Comparison of ENCODE assay signal across 15 mouse cellular contexts in genomic region chr9:78146099-78146498, GRCm38 (mm10). TPM values are rescaled to one million over a fixed set of nuclear protein-coding genes. Genes with fewer than 3 reads are reported as not detected.
DNase-seq lines count a peak whose midpoint lies in the region; ATAC-seq and TF ChIP-seq lines count a peak whose summit lies in the region.
"Had no signal": no experiment of that assay in that cellular context is flagged by ENCODE, and none has a peak within 500 bp of the region (broad histone marks: within the 10 kb centered on the region; RNA-seq: fewer than 3 reads in every experiment).

No protein-coding gene starts in this region.

- H3K9me3 ChIP-seq in forebrain, postnatal 0 days (ENCODE audit: low read length): no peaks in the 10 kb centered on the region
- H3K9me3 ChIP-seq in forebrain, embryonic 12.5 days: peaks cover 9% of the 10 kb centered on the region; the same call in 1 of the 2 replicates
- H3K9me3 ChIP-seq in neural tube, embryonic 13.5 days: 0 out of 2 replicates have a peak, but pooled peaks cover 3% of the 10 kb centered on the region
- 0 out of 2 replicates have a peak, but pooled peaks cover 7% of the 10 kb centered on the region for H3K9me3 ChIP-seq in stomach, embryonic 16.5 days (replicated peaks; ENCODE audit: control insufficient read depth, low read length)
- peaks cover 3% of the 10 kb centered on the region; the same call in 1 of the 2 replicates for H3K9me3 ChIP-seq in liver, embryonic 11.5 days (ENCODE audit: control insufficient read depth, low read length)
- H3K9me3 ChIP-seq: liver, embryonic 13.5 days had no signal

- H3K9ac ChIP-seq in forebrain, postnatal 0 days: no peak overlapping the region
- no peak overlapping the region for H3K9ac ChIP-seq in forebrain, embryonic 12.5 days
- no peak overlapping the region for H3K9ac ChIP-seq in neural tube, embryonic 13.5 days
- H3K9ac ChIP-seq in stomach, embryonic 16.5 days (ENCODE audit: low read length): no peak overlapping the region
- H3K9ac ChIP-seq in liver, embryonic 11.5 days (ENCODE audit: low read depth, low read length): no peak overlapping the region
- H3K9ac ChIP-seq: embryonic facial prominence, embryonic 13.5 days; heart, embryonic 13.5 days; liver, embryonic 13.5 days had no signal

- no peak for TF ChIP-seq CTCF in forebrain, postnatal 0 days (IDR thresholded peaks at IDR 0.05; ENCODE audit: low read depth)

- H3K4me2 ChIP-seq in forebrain, postnatal 0 days (ENCODE audit: low read depth): no peak overlapping the region
- no peak overlapping the region for H3K4me2 ChIP-seq in forebrain, embryonic 12.5 days
- no peak overlapping the region for H3K4me2 ChIP-seq in neural tube, embryonic 13.5 days
- H3K4me2 ChIP-seq in stomach, embryonic 16.5 days (ENCODE audit: low read depth, low read length): no peak overlapping the region
- no peak overlapping the region for H3K4me2 ChIP-seq in liver, embryonic 11.5 days
- H3K4me2 ChIP-seq: embryonic facial prominence, embryonic 13.5 days; heart, embryonic 13.5 days; liver, embryonic 13.5 days had no signal

- 49% methylated on average over 4 of the region's 4 CpGs for WGBS in forebrain, postnatal 0 days
- 64% methylated on average over 4 of the region's 4 CpGs for WGBS in forebrain, embryonic 12.5 days
- WGBS in neural tube, embryonic 13.5 days: 69% methylated on average over 4 of the region's 4 CpGs
- 76% methylated on average over 4 of the region's 4 CpGs for WGBS in stomach, embryonic 16.5 days
- 72% methylated on average over 4 of the region's 4 CpGs for WGBS in liver, embryonic 11.5 days

- H3K4me1 ChIP-seq in forebrain, postnatal 0 days (ENCODE audit: insufficient read depth): no peaks in the 10 kb centered on the region
- peaks cover 10% of the 10 kb centered on the region for H3K4me1 ChIP-seq in forebrain, embryonic 12.5 days
- H3K4me1 ChIP-seq in neural tube, embryonic 13.5 days (replicated peaks): peaks cover 7% of the 10 kb centered on the region; the same call in 1 of the 2 replicates
- no peaks in the 10 kb centered on the region for H3K4me1 ChIP-seq in stomach, embryonic 16.5 days (ENCODE audit: control insufficient read depth, insufficient read depth, low read length)
- no peaks in the 10 kb centered on the region for H3K4me1 ChIP-seq in liver, embryonic 11.5 days (replicated peaks; ENCODE audit: control insufficient read depth, insufficient read depth, low read length)
- H3K4me1 ChIP-seq: embryonic facial prominence, embryonic 13.5 days; liver, embryonic 13.5 days had no signal

- no peak overlapping the region for H3K27ac ChIP-seq in forebrain, postnatal 0 days (ENCODE audit: low read depth, low read length)
- no peak overlapping the region for H3K27ac ChIP-seq in forebrain, embryonic 12.5 days
- H3K27ac ChIP-seq in neural tube, embryonic 13.5 days (replicated peaks): no peak overlapping the region
- H3K27ac ChIP-seq in stomach, embryonic 16.5 days (ENCODE audit: low read length): no peak overlapping the region
- H3K27ac ChIP-seq in liver, embryonic 11.5 days (ENCODE audit: low read depth, low read length): no peak overlapping the region
- H3K27ac ChIP-seq: embryonic facial prominence, embryonic 13.5 days; heart, embryonic 13.5 days; liver, embryonic 13.5 days had no signal

- no peaks in the 10 kb centered on the region for H3K27me3 ChIP-seq in forebrain, postnatal 0 days (ENCODE audit: insufficient read depth, low read length)
- no peaks in the 10 kb centered on the region for H3K27me3 ChIP-seq in forebrain, embryonic 12.5 days
- H3K27me3 ChIP-seq in neural tube, embryonic 13.5 days: no peaks in the 10 kb centered on the region
- H3K27me3 ChIP-seq in stomach, embryonic 16.5 days (ENCODE audit: control insufficient read depth, insufficient read depth, low read length): no peaks in the 10 kb centered on the region
- no peaks in the 10 kb centered on the region for H3K27me3 ChIP-seq in liver, embryonic 11.5 days (replicated peaks; ENCODE audit: control insufficient read depth, insufficient read depth, low read length)
- H3K27me3 ChIP-seq: embryonic facial prominence, embryonic 13.5 days; heart, embryonic 13.5 days; liver, embryonic 13.5 days had no signal

- DNase-seq in forebrain, postnatal 0 days: no peak
- DNase-seq in neural tube, embryonic 10.5 days (ENCODE audit: extremely low spot score, low spot score): no peak
- peak; percentile 34 to 39 for DNase-seq in layer of hippocampus, postnatal 36 days
- DNase-seq in heart, adult 8-10 months (ENCODE audit: low spot score): no peak
- no peak for DNase-seq in liver, embryonic 11.5 days (ENCODE audit: low spot score)
- DNase-seq: cerebellum, adult 18-20 months; liver, embryonic 13.5 days; thymus, postnatal 4 days had no signal

- ATAC-seq in forebrain, postnatal 0 days: peak; percentile 50
- no peak for ATAC-seq in forebrain, embryonic 12.5 days (ENCODE audit: low FRiP score)
- 0 out of 2 replicates have a peak, but pooled peaks have one; percentile 59 for ATAC-seq in neural tube, embryonic 13.5 days (ENCODE audit: low read depth)
- peak; percentile 56; the same call in 1 of the 2 replicates for ATAC-seq in stomach, embryonic 16.5 days (ENCODE audit: insufficient read depth, low FRiP score)
- no peak for ATAC-seq in liver, embryonic 11.5 days (replicated peaks; ENCODE audit: low FRiP score)
- ATAC-seq: inflammation-experienced regulatory T-cells, adult 6 months had no signal

- H3K4me3 ChIP-seq in forebrain, postnatal 0 days (ENCODE audit: low read depth, low read length): no peak overlapping the region
- no peak overlapping the region for H3K4me3 ChIP-seq in forebrain, embryonic 12.5 days (replicated peaks)
- no peak overlapping the region for H3K4me3 ChIP-seq in neural tube, embryonic 13.5 days
- H3K4me3 ChIP-seq in stomach, embryonic 16.5 days (replicated peaks; ENCODE audit: low read length): no peak overlapping the region
- H3K4me3 ChIP-seq in liver, embryonic 11.5 days (ENCODE audit: low read depth, low read length): no peak overlapping the region
- H3K4me3 ChIP-seq: embryonic facial prominence, embryonic 13.5 days; heart, embryonic 13.5 days; liver, embryonic 13.5 days had no signal

- H3K36me3 ChIP-seq in forebrain, postnatal 0 days (ENCODE audit: insufficient read depth): peaks cover 63% of the 10 kb centered on the region
- peaks cover 63% of the 10 kb centered on the region for H3K36me3 ChIP-seq in forebrain, embryonic 12.5 days (replicated peaks)
- H3K36me3 ChIP-seq in neural tube, embryonic 13.5 days: peaks cover 79% of the 10 kb centered on the region
- peaks cover 13% of the 10 kb centered on the region for H3K36me3 ChIP-seq in stomach, embryonic 16.5 days (ENCODE audit: control insufficient read depth, insufficient read depth, low read length)
- peaks cover 12% of the 10 kb centered on the region for H3K36me3 ChIP-seq in liver, embryonic 11.5 days (ENCODE audit: control insufficient read depth, insufficient read depth, low read length)

RNA-seq across cellular contexts. Expression of gene Gsta4, which starts 36.5 kb away (rescaled TPM):
- total RNA-seq in forebrain, postnatal 0 days (2014; rRNA removed): 12.6 and 14.8 TPM in 2 replicates
- 28.8 and 31.0 TPM in 2 replicates for polyA plus RNA-seq in forebrain, postnatal 0 days (2015; fragmentation: Nextera tagmentation; extraction: Ambion mirVana)
- polyA plus RNA-seq in forebrain, embryonic 12.5 days (2016; fragmentation: Nextera tagmentation; extraction: Ambion mirVana): 36.7 and 43.0 TPM in 2 replicates
- polyA plus RNA-seq in neural tube, embryonic 13.5 days (2015; fragmentation: Nextera tagmentation; extraction: Ambion mirVana): 29.2 and 35.4 TPM in 2 replicates
- total RNA-seq in layer of hippocampus, postnatal 36 days (2021): 10 to 100 TPM; 43.1 to 51.3 TPM
- polyA plus RNA-seq in stomach, embryonic 16.5 days (2015; fragmentation: Nextera tagmentation; extraction: Ambion mirVana): 784 and 968 TPM in 2 replicates
- 100 to 1,000 TPM; 108 to 158 (median 147) TPM for total RNA-seq in heart, adult 8-10 months (2022)
- 33.3 and 40.6 TPM in 2 replicates for polyA plus RNA-seq in liver, embryonic 11.5 days (2014; fragmentation: Nextera tagmentation; extraction: Ambion mirVana)
- total RNA-seq: megakaryocyte, adult 5-6 weeks had no signal

RNA-seq across cellular contexts. Expression of gene Ick, which starts 37.1 kb away (rescaled TPM):
- total RNA-seq in forebrain, postnatal 0 days (2014; rRNA removed): 39.2 and 39.7 TPM in 2 replicates
- 33.9 and 36.3 TPM in 2 replicates for polyA plus RNA-seq in forebrain, postnatal 0 days (2015; fragmentation: Nextera tagmentation; extraction: Ambion mirVana)
- polyA plus RNA-seq in forebrain, embryonic 12.5 days (2016; fragmentation: Nextera tagmentation; extraction: Ambion mirVana): 35.5 and 38.4 TPM in 2 replicates
- polyA plus RNA-seq in neural tube, embryonic 13.5 days (2015; fragmentation: Nextera tagmentation; extraction: Ambion mirVana): 37.3 and 40.5 TPM in 2 replicates
- total RNA-seq in layer of hippocampus, postnatal 36 days (2021): 10 to 100 TPM; 21.3 to 22.2 TPM
- polyA plus RNA-seq in stomach, embryonic 16.5 days (2015; fragmentation: Nextera tagmentation; extraction: Ambion mirVana): 25.3 and 25.6 TPM in 2 replicates
- total RNA-seq in heart, adult 8-10 months (2022): 10 to 100 TPM; 12.7 to 14.3 (median 13.3) TPM
- 15.9 and 16.7 TPM in 2 replicates for polyA plus RNA-seq in liver, embryonic 11.5 days (2014; fragmentation: Nextera tagmentation; extraction: Ambion mirVana)

RNA-seq across cellular contexts. Expression of gene Fbxo9, which starts 37.2 kb away (rescaled TPM):
- total RNA-seq in forebrain, postnatal 0 days (2014; rRNA removed): 90.3 and 91.5 TPM in 2 replicates
- polyA plus RNA-seq in forebrain, postnatal 0 days (2015; fragmentation: Nextera tagmentation; extraction: Ambion mirVana): 62.3 and 72.6 TPM in 2 replicates
- 32.7 and 35.9 TPM in 2 replicates for polyA plus RNA-seq in forebrain, embryonic 12.5 days (2016; fragmentation: Nextera tagmentation; extraction: Ambion mirVana)
- 67.7 and 70.0 TPM in 2 replicates for polyA plus RNA-seq in neural tube, embryonic 13.5 days (2015; fragmentation: Nextera tagmentation; extraction: Ambion mirVana)
- 10 to 100 TPM; 90.2 to 92.4 TPM for total RNA-seq in layer of hippocampus, postnatal 36 days (2021)
- 35.7 and 36.2 TPM in 2 replicates for polyA plus RNA-seq in stomach, embryonic 16.5 days (2015; fragmentation: Nextera tagmentation; extraction: Ambion mirVana)
- 10 to 100 TPM; 30.9 to 50.6 (median 45.5) TPM for total RNA-seq in heart, adult 8-10 months (2022)
- polyA plus RNA-seq in liver, embryonic 11.5 days (2014; fragmentation: Nextera tagmentation; extraction: Ambion mirVana): 56.1 and 56.6 TPM in 2 replicates

Comparison
In these comparisons a context has a peak if more than half of its experiments do, and no peak if none do; other contexts are left out.
1. ATAC-seq: peak in forebrain, postnatal 0 days (single experiment), neural tube, embryonic 13.5 days (single experiment) and stomach, embryonic 16.5 days (single experiment); none in forebrain, embryonic 12.5 days (single experiment) and liver, embryonic 11.5 days (single experiment).
2. DNase-seq: peak in layer of hippocampus, postnatal 36 days (2 of 2); none in forebrain, postnatal 0 days (single experiment), neural tube, embryonic 10.5 days (single experiment), heart, adult 8-10 months (single experiment) and liver, embryonic 11.5 days (single experiment).
3. RNA of gene Gsta4, which starts 36.5 kb away (polyA plus RNA-seq): 784 to 968 TPM in stomach, embryonic 16.5 days; 36.7 to 43.0 TPM in forebrain, embryonic 12.5 days, 29.2 to 35.4 TPM in neural tube, embryonic 13.5 days, 33.3 to 40.6 TPM in liver, embryonic 11.5 days and 28.8 to 31.0 TPM in forebrain, postnatal 0 days; every median in the first group is over 10 times any median in the second.